Comparison of ENCODE assay signal across 24 mouse cellular contexts in the genomic region with DNA sequence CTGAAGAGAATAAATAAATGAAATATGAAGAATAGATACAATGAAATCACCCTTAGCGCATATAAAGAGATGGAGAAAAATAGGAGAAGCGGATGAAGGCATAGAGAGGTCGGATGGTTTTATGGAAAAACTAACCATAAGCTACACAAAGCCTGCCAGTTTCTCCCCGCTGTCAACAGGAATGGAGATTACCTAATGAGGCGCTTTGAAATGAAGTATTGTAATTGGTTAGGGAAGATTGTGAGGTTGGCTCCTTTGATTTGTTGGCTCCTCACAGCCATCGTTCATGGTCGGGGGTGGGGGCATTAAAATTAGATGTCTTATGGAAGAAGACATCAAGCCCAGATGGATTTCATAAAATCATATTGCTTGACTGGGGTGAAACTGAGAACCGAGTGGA.
DNase-seq lines count a peak whose midpoint lies in the region; ATAC-seq and TF ChIP-seq lines count a peak whose summit lies in the region.
"Had no signal": no experiment of that assay in that cellular context is flagged by ENCODE, and none has a peak within 500 bp of the region (broad histone marks: within the 10 kb centered on the region; RNA-seq: fewer than 3 reads in every experiment).

No protein-coding gene starts in this region.

- WGBS in forebrain, embryonic 14.5 days, result 77% methylated on average over 8 of the region's 8 CpGs
- whole genome bisulfite sequencing in forebrain, embryonic 12.5 days, result 88% methylated on average over 8 of the region's 8 CpGs

- no peak overlapping the region for H3K27ac ChIP-seq in forebrain, embryonic 14.5 days (ENCODE audit: low read depth, low read length)
- no peak overlapping the region for H3K27ac ChIP-seq in forebrain, embryonic 12.5 days
- H3K27ac ChIP-seq in layer of hippocampus, adult 2 months, result peak overlapping the region; percentile 28; the same call in 1 of the 2 replicates
- H3K27ac ChIP-seq: embryonic facial prominence, embryonic 12.5 days; forebrain, embryonic 13.5 days; gastrocnemius, adult 2 months; heart, embryonic 13.5 days; hindbrain, embryonic 15.5 days; intestine, embryonic 15.5 days had no signal

- H3K36me3 ChIP-seq in forebrain, embryonic 14.5 days (ENCODE audit: control insufficient read depth, insufficient read depth, low read length), result no peaks in the 10 kb centered on the region
- H3K36me3 ChIP-seq in forebrain, embryonic 12.5 days (replicated peaks), result no peaks in the 10 kb centered on the region
- H3K36me3 ChIP-seq: embryonic facial prominence, embryonic 12.5 days; G1E; heart, embryonic 13.5 days; hindbrain, embryonic 15.5 days; intestine, embryonic 15.5 days had no signal

- 0 out of 2 replicates have a peak, but pooled peaks cover 3% of the 10 kb centered on the region for H3K9me3 ChIP-seq in forebrain, embryonic 14.5 days (replicated peaks; ENCODE audit: control insufficient read depth, low read length)
- H3K9me3 ChIP-seq in forebrain, embryonic 12.5 days, result peaks cover 5% of the 10 kb centered on the region; the same call in 1 of the 2 replicates
- H3K9me3 ChIP-seq: embryonic facial prominence, embryonic 12.5 days; hindbrain, embryonic 15.5 days; intestine, embryonic 15.5 days had no signal

- H3K9ac ChIP-seq in forebrain, embryonic 14.5 days (ENCODE audit: low read length), result no peak overlapping the region
- no peak overlapping the region for H3K9ac ChIP-seq in forebrain, embryonic 12.5 days
- H3K9ac ChIP-seq: embryonic facial prominence, embryonic 12.5 days; forebrain, embryonic 13.5 days; forebrain, postnatal 0 days; heart, embryonic 13.5 days; hindbrain, embryonic 15.5 days; intestine, embryonic 15.5 days had no signal

- peak; percentile 34 to 38 for DNase-seq in cerebellum, postnatal 14 days
- no peak for DNase-seq in cerebellum, adult 11-12 months
- peak; percentile 16 for DNase-seq in forebrain, embryonic 14.5 days (ENCODE audit: low spot score)
- DNase-seq in layer of hippocampus, adult 2 months (ENCODE audit: low spot score in 2 of 2), result no peak
- no peak for DNase-seq in layer of hippocampus, adult 18-20 months (ENCODE audit: low spot score in 2 of 2)
- no peak for DNase-seq in natural killer cell, adult 2 months (ENCODE audit: low spot score in 2 of 2)
- DNase-seq: adrenal gland, adult 8-10 months; B cell, adult 2 months; forebrain, postnatal 0 days; gastrocnemius, postnatal 14 days; heart, postnatal 4 days; kidney, adult 11 months; kidney, adult 8-10 months had no signal

- TF ChIP-seq CTCF in layer of hippocampus, adult 2 months (conservative IDR thresholded peaks at IDR 0.05), result no peak

- no peak for ATAC-seq in forebrain, embryonic 14.5 days
- ATAC-seq in forebrain, embryonic 12.5 days (ENCODE audit: low FRiP score), result no peak
- ATAC-seq: activated CD4-positive, CD25-positive, alpha-beta regulatory T cell, adult 4 months; forebrain, embryonic 13.5 days; forebrain, postnatal 0 days; intestine, embryonic 15.5 days had no signal

- no peak overlapping the region for H3K4me3 ChIP-seq in forebrain, embryonic 14.5 days (ENCODE audit: low read depth, low read length)
- no peak overlapping the region for H3K4me3 ChIP-seq in forebrain, embryonic 12.5 days (replicated peaks)
- H3K4me3 ChIP-seq in layer of hippocampus, adult 2 months, result no peak overlapping the region
- H3K4me3 ChIP-seq: embryonic facial prominence, embryonic 12.5 days; erythroblast, embryonic 14.5 days; forebrain, embryonic 13.5 days; gastrocnemius, adult 2 months; heart, embryonic 13.5 days; hindbrain, embryonic 15.5 days; intestine, embryonic 15.5 days had no signal

- no peak overlapping the region for H3K4me2 ChIP-seq in forebrain, embryonic 14.5 days (ENCODE audit: low read length)
- no peak overlapping the region for H3K4me2 ChIP-seq in forebrain, embryonic 12.5 days
- H3K4me2 ChIP-seq: embryonic facial prominence, embryonic 12.5 days; forebrain, embryonic 13.5 days; heart, embryonic 13.5 days; hindbrain, embryonic 15.5 days; intestine, embryonic 15.5 days had no signal

- H3K4me1 ChIP-seq in forebrain, embryonic 14.5 days (ENCODE audit: control insufficient read depth, insufficient read depth, low read length), result no peaks in the 10 kb centered on the region
- H3K4me1 ChIP-seq in forebrain, embryonic 12.5 days, result no peaks in the 10 kb centered on the region
- H3K4me1 ChIP-seq: embryonic facial prominence, embryonic 12.5 days; forebrain, embryonic 13.5 days; heart, embryonic 13.5 days; hindbrain, embryonic 15.5 days; intestine, embryonic 15.5 days had no signal

- H3K27me3 ChIP-seq in forebrain, embryonic 14.5 days (replicated peaks; ENCODE audit: control insufficient read depth, insufficient read depth, low read length), result no peaks in the 10 kb centered on the region
- no peaks in the 10 kb centered on the region for H3K27me3 ChIP-seq in forebrain, embryonic 12.5 days
- H3K27me3 ChIP-seq: CH12.LX; embryonic facial prominence, embryonic 12.5 days; forebrain, embryonic 13.5 days; heart, embryonic 13.5 days; hindbrain, embryonic 15.5 days; intestine, embryonic 15.5 days had no signal

Comparison
In these comparisons a context has a peak if more than half of its experiments do, and no peak if none do; other contexts are left out.
1. DNase-seq: peak in cerebellum, postnatal 14 days (2 of 2) and forebrain, embryonic 14.5 days (single experiment); none in cerebellum, adult 11-12 months (single experiment), layer of hippocampus, adult 2 months (0 of 2), layer of hippocampus, adult 18-20 months (0 of 2) and natural killer cell, adult 2 months (0 of 2).